Mouse (Mus musculus) intestine, embryonic 15.5 days (tissue): ENCODE measurements around the gene Pdss2. TPM values are rescaled to one million over a fixed set of nuclear protein-coding genes. Genes with fewer than 3 reads are reported as not detected.
A peak's percentile ranks its signal among the peaks of the same experiment; 100 is the strongest.

Experiments
- ATAC-seq: fragments of 200-750 bp; cut with Nextera tagmentation; 2 replicates; pipeline ENCODE4 v1.8.0; 2017; ENCODE audit warnings: moderate TSS enrichment, moderate library complexity
- H3K27ac ChIP-seq: fragments of 300-500 bp; sonication (generic); 2 replicates; pipeline ENCODE4 v1.5.1; 2015; ENCODE audit warnings: mild to moderate bottlenecking, inconsistent platforms
- H3K27me3 ChIP-seq: fragments of 300-500 bp; sonication (generic); replicated peaks from 2 replicates; pipeline ENCODE4 v1.6.1; 2015; ENCODE audit warnings: inconsistent platforms
- H3K36me3 ChIP-seq: fragments of 300-500 bp; sonication (generic); 2 replicates; pipeline ENCODE4 v1.6.1; 2015; ENCODE audit warnings: inconsistent platforms
- H3K4me1 ChIP-seq: fragments of 300-500 bp; sonication (generic); replicated peaks from 2 replicates; pipeline ENCODE4 v1.6.1; 2015; ENCODE audit warnings: inconsistent platforms
- H3K4me2 ChIP-seq: fragments of 300-500 bp; sonication (generic); replicated peaks from 2 replicates; pipeline ENCODE4 v1.6.1; 2015; ENCODE audit warnings: mild to moderate bottlenecking, inconsistent platforms
- H3K4me3 ChIP-seq: fragments of 300-500 bp; sonication (generic); replicated peaks from 2 replicates; pipeline ENCODE4 v1.5.1; 2015; ENCODE audit warnings: inconsistent platforms
- H3K9ac ChIP-seq: fragments of 300-500 bp; sonication (generic); 2 replicates; pipeline ENCODE4 v1.6.1; 2015; ENCODE audit warnings: inconsistent platforms
- H3K9me3 ChIP-seq: fragments of 300-500 bp; sonication (generic); 2 replicates; pipeline ENCODE4 v1.6.1; 2016; ENCODE audit warnings: inconsistent platforms
- WGBS: fragments of 180-500 bp; shearing (Covaris S2); methylation state at CpG from one replicate; pipeline ENCODE4 v1.1.7; 2015; 5-methylcytosine and 5-hydroxymethylcytosine counted together
- polyA plus RNA-seq: library from polyadenylated mRNA; unstranded; fragments of >200 nt; fragmentation: Nextera tagmentation; extraction: Ambion mirVana; gene quantifications from 2 replicates; pipeline ENCODE4 v1.2.1, GENCODE M21; 2015

Gene Pdss2
- polyA plus RNA-seq, 1 experiment from 2014 or later, result 14.8 TPM

DNA sequence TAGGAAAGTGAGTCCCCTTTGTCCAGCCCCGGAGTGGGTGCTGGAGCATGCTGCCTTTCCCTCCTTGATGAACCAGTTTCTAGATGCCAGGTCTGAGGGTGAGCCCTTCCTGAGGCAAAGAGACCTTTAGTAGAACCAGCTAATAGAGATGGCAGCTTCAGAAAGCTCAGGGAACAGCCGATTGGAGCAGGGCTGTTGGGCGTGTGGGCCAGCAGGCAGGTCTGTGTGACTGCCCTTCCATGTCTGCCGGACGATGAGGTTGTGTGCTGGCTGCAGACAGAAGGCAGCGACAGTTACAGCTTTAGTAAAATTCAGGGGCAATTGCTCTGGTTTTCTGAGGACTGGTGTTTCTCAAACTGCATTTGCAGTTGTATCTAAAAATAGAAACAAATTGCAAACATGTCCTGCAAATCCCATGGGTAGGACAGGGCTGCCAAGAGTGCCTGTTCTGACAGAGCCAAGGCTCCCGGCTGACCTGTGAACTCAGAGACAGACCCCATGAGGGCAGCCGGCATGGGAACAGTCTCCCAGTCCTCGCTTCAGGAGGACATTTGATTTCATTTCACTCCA lies 262.2 kb downstream of the Pdss2 start:
- no peak overlapping the region for H3K9ac ChIP-seq
- no peak for ATAC-seq
- 30% methylated on average over 9 of the region's 9 CpGs for WGBS
- no peak overlapping the region for H3K4me2 ChIP-seq
- no peak overlapping the region for H3K4me3 ChIP-seq
- H3K36me3 ChIP-seq, result no peaks in the 10 kb centered on the region
- H3K27ac ChIP-seq, result peak overlapping the region; percentile 64
- no peaks in the 10 kb centered on the region for H3K9me3 ChIP-seq
- H3K27me3 ChIP-seq, result no peaks in the 10 kb centered on the region
- H3K4me1 ChIP-seq, result peaks cover 21% of the 10 kb centered on the region; the same call in 1 of the 2 replicates

DNA sequence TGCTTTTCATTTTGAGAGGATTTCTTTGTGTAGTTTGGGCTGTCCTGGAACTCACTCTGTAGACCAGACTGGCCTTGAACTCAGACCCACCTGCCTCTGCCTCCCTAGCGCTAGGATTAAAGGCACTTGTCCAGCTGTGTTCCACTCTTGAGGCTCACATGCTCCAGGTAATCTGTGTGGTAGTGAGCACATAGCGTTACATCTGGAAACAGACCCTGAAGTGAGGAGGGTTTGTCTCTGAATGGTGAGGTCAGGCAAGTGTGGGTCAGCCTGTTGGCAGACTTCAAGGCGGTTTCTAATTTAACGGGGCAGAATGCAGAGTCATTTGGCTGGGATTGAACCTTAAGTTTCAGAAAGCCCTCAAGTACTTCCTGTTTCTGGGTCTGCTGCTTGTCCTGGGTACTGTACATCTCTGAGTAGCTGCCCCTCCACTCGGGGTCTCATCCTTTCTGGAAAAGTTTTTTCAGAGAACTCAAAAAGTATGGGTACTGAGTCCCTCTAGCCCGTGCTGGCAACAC lies 264.5 kb downstream of the Pdss2 start:
- no peak overlapping the region; the same call in 1 of the 2 replicates for H3K4me2 ChIP-seq
- H3K9ac ChIP-seq, result no peak overlapping the region
- no peaks in the 10 kb centered on the region for H3K27me3 ChIP-seq
- H3K9me3 ChIP-seq, result no peaks in the 10 kb centered on the region
- H3K36me3 ChIP-seq, result no peaks in the 10 kb centered on the region
- ATAC-seq, result no peak
- no peak overlapping the region for H3K4me3 ChIP-seq
- H3K27ac ChIP-seq, result no peak overlapping the region
- WGBS, result 82% methylated on average over 6 of the region's 6 CpGs
- H3K4me1 ChIP-seq, result peaks cover 21% of the 10 kb centered on the region; the same call in 1 of the 2 replicates

DNA sequence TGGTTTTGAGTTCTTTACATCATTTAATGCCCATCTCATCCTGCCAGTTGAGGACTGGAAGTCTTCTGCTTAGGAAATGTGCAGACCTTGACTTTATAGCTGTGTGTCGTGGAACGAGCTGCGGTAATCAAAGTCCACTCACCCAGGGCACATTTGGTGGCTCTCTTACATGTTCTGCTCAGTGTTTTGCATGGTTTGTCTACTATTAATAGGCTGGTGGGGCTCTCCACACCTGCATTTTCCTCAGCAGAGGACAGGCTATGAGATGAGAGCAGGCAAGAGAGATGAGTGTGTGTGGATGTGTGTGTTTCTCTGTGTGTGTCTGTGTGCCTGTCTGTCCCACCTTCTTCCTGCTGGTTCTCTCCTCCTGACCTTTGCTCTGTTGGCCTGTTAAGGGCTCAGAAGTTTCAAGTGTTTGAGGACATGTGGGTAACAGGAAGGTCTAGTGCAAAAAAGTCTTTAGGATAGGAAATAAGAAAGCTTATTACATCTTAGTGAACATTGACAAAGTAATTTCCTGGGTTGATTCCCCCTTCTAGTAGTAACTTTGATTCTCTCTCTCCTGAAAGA lies 266.2 kb downstream of the Pdss2 start:
- H3K9me3 ChIP-seq, result no peaks in the 10 kb centered on the region
- no peaks in the 10 kb centered on the region for H3K36me3 ChIP-seq
- no peak overlapping the region for H3K9ac ChIP-seq
- WGBS, result 68% methylated on average over 3 of the region's 3 CpGs
- ATAC-seq, result peak; percentile 65
- H3K4me1 ChIP-seq, result peaks cover 18% of the 10 kb centered on the region; the same call in 1 of the 2 replicates
- peak overlapping the region; percentile 52 for H3K27ac ChIP-seq
- H3K4me2 ChIP-seq, result no peak overlapping the region
- no peak overlapping the region for H3K4me3 ChIP-seq
- no peaks in the 10 kb centered on the region for H3K27me3 ChIP-seq

DNA sequence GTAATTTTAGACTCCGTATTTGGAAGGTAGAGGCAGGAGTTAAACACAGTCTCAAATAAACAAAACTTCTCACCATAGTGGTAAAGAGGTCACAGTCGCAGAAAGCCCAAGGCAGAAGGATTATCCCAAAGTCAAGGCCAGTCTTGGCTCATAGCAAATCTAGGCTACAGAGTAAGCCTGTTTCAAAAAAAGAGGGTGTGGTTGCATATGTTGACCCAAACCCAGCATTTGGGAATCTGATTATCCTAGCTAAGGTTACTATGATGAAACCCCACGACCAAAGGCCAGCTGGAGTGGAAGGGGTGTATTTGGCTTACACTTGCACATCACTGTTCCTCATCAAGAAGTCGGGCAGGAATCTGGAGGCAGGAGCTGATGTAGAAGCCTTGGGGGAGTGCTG lies 267.0 kb downstream of the Pdss2 start:
- Histone ChIP-seq H3K27me3 (no peaks in the 10 kb centered on the region), H3K27ac (peak overlapping the region; percentile 52; the same call in 1 of the 2 replicates), H3K4me2 (no peak overlapping the region), H3K4me1 (peaks cover 13% of the 10 kb centered on the region; the same call in 1 of the 2 replicates), H3K9ac (no peak overlapping the region), H3K9me3 (no peaks in the 10 kb centered on the region), H3K4me3 (no peak overlapping the region), H3K36me3 (no peaks in the 10 kb centered on the region)
- WGBS, result 69% methylated on average over 4 of the region's 4 CpGs
- ATAC-seq, result no peak

DNA sequence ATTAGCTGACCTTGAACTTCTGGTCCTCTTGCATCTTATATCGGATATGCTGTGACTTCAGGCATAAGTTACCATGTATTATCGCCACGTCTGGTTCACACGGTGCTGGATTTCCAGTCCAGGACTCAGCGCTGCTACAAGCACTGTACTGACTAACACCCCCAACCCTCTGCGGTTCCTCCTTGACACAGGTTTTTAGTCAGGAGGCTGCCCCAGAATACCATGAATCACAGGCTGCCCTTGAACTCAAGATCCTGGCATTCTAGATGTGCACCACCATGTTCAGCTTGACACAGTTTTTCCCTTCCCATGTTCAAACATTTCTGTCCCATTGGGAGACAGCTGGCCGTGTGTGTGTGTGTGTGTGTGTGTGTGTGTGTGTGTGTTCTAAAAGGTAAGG lies 267.9 kb downstream of the Pdss2 start:
- Histone ChIP-seq H3K9me3 (no peaks in the 10 kb centered on the region), H3K4me1 (peaks cover 8% of the 10 kb centered on the region; the same call in 1 of the 2 replicates), H3K27ac (no peak overlapping the region), H3K27me3 (no peaks in the 10 kb centered on the region), H3K4me2 (no peak overlapping the region), H3K4me3 (no peak overlapping the region), H3K9ac (no peak overlapping the region), H3K36me3 (no peaks in the 10 kb centered on the region)
- no peak for ATAC-seq
- 80% methylated on average over 7 of the region's 7 CpGs for WGBS

DNA sequence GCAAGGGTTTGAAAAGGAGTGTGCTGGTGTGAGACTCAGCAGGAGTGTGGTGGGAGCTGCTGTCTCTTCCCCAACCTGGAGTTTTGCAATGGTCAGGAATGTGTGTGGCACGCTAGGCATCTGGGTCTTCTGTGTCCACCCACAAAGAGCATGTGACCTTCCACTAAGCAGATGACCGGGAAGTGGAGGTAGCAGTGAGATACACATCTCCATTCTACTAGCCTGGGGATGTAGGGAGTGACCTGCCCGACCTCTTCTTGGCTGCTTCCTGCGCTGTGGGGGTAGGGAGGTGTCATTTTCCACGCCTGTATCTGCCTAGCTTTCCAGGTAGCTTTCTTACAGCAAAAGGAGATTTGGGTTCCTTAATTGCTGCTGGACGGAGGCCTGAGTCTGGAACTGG lies 268.3 kb downstream of the Pdss2 start:
- no peak overlapping the region for H3K4me2 ChIP-seq
- no peaks in the 10 kb centered on the region for H3K9me3 ChIP-seq
- no peaks in the 10 kb centered on the region for H3K36me3 ChIP-seq
- ATAC-seq, result no peak
- 30% methylated on average over 6 of the region's 6 CpGs for WGBS
- no peak overlapping the region for H3K27ac ChIP-seq
- no peaks in the 10 kb centered on the region for H3K27me3 ChIP-seq
- peaks cover 8% of the 10 kb centered on the region; the same call in 1 of the 2 replicates for H3K4me1 ChIP-seq
- H3K4me3 ChIP-seq, result no peak overlapping the region
- H3K9ac ChIP-seq, result no peak overlapping the region

DNA sequence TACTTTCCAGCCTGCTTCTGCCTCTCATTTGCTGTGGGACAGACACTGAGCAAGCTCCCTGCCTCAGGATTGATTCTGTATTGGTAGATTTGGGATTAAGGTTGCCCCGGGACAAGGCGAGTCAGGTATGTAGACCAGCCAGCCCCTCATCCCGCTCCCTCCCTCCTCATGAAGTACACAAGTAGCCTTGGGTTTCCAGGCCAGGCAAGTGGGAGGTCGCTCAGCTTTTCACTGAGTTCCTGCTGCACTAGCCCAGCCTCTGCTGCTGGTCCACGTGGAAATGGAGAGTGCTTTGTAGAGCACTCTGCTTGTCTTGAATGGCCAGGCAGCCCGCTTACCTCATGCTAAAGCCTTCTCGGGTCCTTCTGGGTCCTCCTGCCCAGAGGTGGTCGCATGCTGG lies 268.7 kb downstream of the Pdss2 start:
- peaks cover 8% of the 10 kb centered on the region; the same call in 1 of the 2 replicates for H3K4me1 ChIP-seq
- H3K9ac ChIP-seq, result no peak overlapping the region
- WGBS, result 60% methylated on average over 8 of the region's 8 CpGs
- no peak overlapping the region for H3K4me2 ChIP-seq
- H3K27ac ChIP-seq, result no peak overlapping the region
- H3K36me3 ChIP-seq, result 0 out of 2 replicates have a peak, but pooled peaks cover 2% of the 10 kb centered on the region
- no peak for ATAC-seq
- no peaks in the 10 kb centered on the region for H3K27me3 ChIP-seq
- no peaks in the 10 kb centered on the region for H3K9me3 ChIP-seq
- no peak overlapping the region for H3K4me3 ChIP-seq

DNA sequence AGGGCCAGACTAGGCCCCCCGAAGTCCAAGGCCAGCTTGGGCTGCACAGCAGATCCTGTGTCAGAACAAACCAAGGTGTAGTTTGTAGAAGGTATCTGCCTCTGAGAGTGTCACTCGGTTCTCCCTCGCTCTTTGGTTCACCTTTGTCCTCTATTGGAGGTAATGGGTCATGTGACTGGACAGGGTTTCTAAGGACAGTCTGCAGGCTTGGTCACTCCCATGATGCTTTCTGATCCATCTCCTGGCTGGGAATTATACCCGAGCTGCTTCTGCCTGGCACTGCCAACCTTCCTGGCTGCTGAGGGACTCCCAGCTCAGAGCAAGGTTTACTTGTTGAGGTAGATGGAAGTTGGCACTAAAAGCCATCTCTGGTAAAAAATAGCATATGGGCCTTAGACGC lies 269.6 kb downstream of the Pdss2 start:
- Histone ChIP-seq H3K27ac (no peak overlapping the region), H3K9ac (no peak overlapping the region), H3K4me2 (no peak overlapping the region), H3K27me3 (no peaks in the 10 kb centered on the region), H3K4me1 (peaks cover 8% of the 10 kb centered on the region; the same call in 1 of the 2 replicates), H3K36me3 (0 out of 2 replicates have a peak, but pooled peaks cover 8% of the 10 kb centered on the region), H3K4me3 (no peak overlapping the region), H3K9me3 (no peaks in the 10 kb centered on the region)
- 72% methylated on average over 5 of the region's 5 CpGs for WGBS
- peak; percentile 69; the same call in 1 of the 2 replicates for ATAC-seq

DNA sequence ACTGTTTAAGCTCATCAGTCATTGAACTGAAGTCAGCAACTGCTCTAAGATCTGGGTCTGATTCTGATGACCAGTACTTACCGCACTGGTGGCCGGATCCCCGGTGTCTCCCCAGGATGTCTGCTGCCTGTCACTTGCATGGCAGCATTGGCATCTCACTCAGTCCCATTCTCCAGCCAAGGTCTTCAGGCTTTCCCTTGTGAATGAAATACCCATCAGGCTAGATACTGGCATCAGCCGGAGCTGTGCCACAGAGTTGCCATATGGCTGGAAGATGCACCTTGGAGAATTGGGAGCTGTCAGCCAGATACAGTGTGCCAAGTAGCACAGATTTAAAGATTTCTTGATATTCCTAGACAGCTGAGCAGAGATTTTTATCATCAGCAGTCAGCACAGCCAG lies 281.3 kb downstream of the Pdss2 start:
- Histone ChIP-seq H3K9me3 (no peaks in the 10 kb centered on the region), H3K36me3 (0 out of 2 replicates have a peak, but pooled peaks cover 4% of the 10 kb centered on the region), H3K27me3 (no peaks in the 10 kb centered on the region), H3K4me1 (no peaks in the 10 kb centered on the region), H3K4me3 (no peak overlapping the region), H3K4me2 (no peak overlapping the region), H3K27ac (no peak overlapping the region), H3K9ac (no peak overlapping the region)
- ATAC-seq, result no peak
- 93% methylated on average over 4 of the region's 4 CpGs for WGBS

DNA sequence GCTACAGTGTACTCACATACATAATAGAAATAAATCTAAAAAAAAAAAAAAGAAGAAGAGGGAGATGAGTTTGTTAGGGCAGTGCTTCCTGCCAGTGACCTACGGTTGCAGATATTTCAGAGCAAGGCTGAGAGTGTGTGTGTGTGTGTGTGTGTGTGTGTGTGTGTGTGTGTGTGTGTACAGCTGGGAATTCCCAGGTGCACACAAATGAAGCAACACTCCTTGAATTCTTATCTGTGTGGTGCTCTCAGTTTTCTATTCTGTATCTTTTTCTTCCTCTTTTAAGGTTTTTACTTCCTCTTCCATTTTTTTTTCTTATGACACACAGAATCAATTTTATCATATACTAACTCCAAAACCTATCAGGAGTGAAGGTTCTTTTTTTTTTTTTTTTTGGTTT lies 283.0 kb downstream of the Pdss2 start:
- no peaks in the 10 kb centered on the region for H3K9me3 ChIP-seq
- no peak overlapping the region for H3K4me3 ChIP-seq
- no CpG with 5 or more reads among the region's 1 CpGs for WGBS
- H3K4me2 ChIP-seq, result no peak overlapping the region
- ATAC-seq, result no peak
- H3K4me1 ChIP-seq, result no peaks in the 10 kb centered on the region
- no peak overlapping the region for H3K9ac ChIP-seq
- H3K27me3 ChIP-seq, result no peaks in the 10 kb centered on the region
- H3K27ac ChIP-seq, result no peak overlapping the region
- 0 out of 2 replicates have a peak, but pooled peaks cover 4% of the 10 kb centered on the region for H3K36me3 ChIP-seq

DNA sequence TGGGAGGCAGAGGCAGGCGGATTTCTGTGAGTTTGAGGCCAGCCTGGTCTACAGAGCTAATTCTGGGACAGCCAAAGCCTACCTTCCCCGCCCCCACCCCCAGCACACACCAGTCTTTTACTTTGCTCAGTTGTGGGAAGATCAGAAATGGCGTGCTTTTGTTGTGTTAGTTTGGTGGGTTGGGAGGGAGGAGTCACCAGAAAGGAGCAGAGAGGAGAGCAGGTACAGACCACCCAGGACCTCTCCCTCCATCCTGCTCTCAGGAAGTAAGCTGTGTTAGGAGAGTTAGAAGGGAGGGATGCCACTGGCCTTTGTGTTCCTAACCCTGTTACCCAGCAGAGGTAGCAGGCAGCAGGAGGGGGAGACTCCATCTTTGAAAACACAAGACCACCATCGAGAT lies 285.8 kb downstream of the Pdss2 start:
- Histone ChIP-seq H3K36me3 (peaks cover 26% of the 10 kb centered on the region), H3K4me2 (no peak overlapping the region), H3K9me3 (no peaks in the 10 kb centered on the region), H3K4me1 (no peaks in the 10 kb centered on the region), H3K27me3 (no peaks in the 10 kb centered on the region), H3K9ac (no peak overlapping the region), H3K4me3 (no peak overlapping the region), H3K27ac (no peak overlapping the region)
- no peak for ATAC-seq
- WGBS, result 72% methylated on average over 4 of the region's 4 CpGs

DNA sequence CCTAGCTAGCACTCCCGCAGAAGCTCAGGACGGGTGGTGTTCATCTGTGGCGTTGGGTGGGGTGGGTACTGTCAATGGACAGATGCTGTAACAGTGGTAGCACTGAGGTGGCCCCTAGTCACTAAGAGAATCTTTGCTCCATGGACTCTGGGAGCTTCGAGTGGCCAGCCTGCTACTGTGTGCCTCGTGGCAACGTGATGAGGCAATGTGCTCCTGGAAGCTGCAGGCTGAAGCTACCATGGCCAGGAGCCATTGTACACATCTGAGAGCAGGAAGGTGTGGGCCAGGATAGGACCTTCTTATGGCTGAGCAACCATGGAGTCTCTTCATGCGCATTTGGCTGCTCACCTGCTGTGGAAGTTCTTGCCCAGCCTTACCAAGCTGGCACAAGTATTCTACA lies 287.9 kb downstream of the Pdss2 start:
- H3K4me2 ChIP-seq, result no peak overlapping the region
- H3K4me1 ChIP-seq, result no peaks in the 10 kb centered on the region
- ATAC-seq, result no peak
- no peak overlapping the region for H3K4me3 ChIP-seq
- no peaks in the 10 kb centered on the region for H3K27me3 ChIP-seq
- peaks cover 26% of the 10 kb centered on the region for H3K36me3 ChIP-seq
- H3K9ac ChIP-seq, result no peak overlapping the region
- no peak overlapping the region for H3K27ac ChIP-seq
- 95% methylated on average over 7 of the region's 7 CpGs for WGBS
- H3K9me3 ChIP-seq, result no peaks in the 10 kb centered on the region

DNA sequence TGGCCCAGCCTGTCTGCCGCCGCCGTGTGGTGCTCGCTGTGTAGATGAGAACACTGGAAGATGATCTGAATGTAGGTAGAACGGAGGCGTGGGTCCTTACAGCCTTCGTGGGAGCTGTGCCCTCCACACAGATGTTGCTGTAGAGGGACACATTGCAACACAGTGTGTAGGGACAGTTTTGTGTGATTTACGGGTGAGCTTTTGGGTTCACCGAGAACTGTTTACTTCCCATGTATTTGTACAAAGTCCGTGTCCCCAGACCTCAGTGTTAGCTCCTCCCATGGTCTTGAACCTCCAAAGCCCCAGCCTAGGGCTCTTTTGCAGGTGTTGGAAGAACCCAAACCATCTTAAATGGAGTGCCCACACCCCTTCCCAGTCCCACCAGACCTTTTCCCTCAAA lies 291.7 kb downstream of the Pdss2 start:
- Histone ChIP-seq H3K27ac (no peak overlapping the region), H3K4me1 (0 out of 2 replicates have a peak, but pooled peaks cover 12% of the 10 kb centered on the region), H3K9ac (no peak overlapping the region), H3K4me3 (no peak overlapping the region), H3K36me3 (peaks cover 23% of the 10 kb centered on the region), H3K4me2 (no peak overlapping the region), H3K27me3 (no peaks in the 10 kb centered on the region), H3K9me3 (no peaks in the 10 kb centered on the region)
- 85% methylated on average over 10 of the region's 10 CpGs for WGBS
- ATAC-seq, result no peak
